Mouse (Mus musculus): ENCODE data around the gene Kcnj8. TPM values are rescaled to one million over a fixed set of nuclear protein-coding genes. Genes with fewer than 3 reads are reported as not detected.
"Not testable (repeated sequence)": the region's sequence is repeated elsewhere in the genome, so short reads cannot be mapped to it uniquely, and the experiment has no call there.

Kcnj8 gene
- total RNA-seq, 2 experiments from 2014 or later: 4.2 to 4.4 TPM

GRCm38 (mm10) chr6:142551482-142551881 lies 19.9 kb downstream of the Kcnj8 start:
- DNase-seq: peak; percentile 45
- intact Hi-C loops (cut with DNase I): no loop called here

- intact Hi-C loops (cut with DNase I): no loop called here
- DNase-seq: no peak
These were observed 20.5 kb downstream of the Kcnj8 start for GRCm38 (mm10) chr6:142550871-142551270.

GRCm38 (mm10) chr6:142548377-142548776 lies 23.0 kb downstream of the Kcnj8 start:
- intact Hi-C loops (cut with DNase I): no loop called here
- no peak for DNase-seq

- no peak for DNase-seq
- intact Hi-C loops (cut with DNase I): no loop called here
These were observed 26.3 kb downstream of the Kcnj8 start for GRCm38 (mm10) chr6:142545132-142545531.

GRCm38 (mm10) chr6:142543648-142544047 lies 27.8 kb downstream of the Kcnj8 start:
- DNase-seq: no peak
- intact Hi-C loops (cut with DNase I): no loop called here

GRCm38 (mm10) chr6:142542800-142543175 lies 28.6 kb downstream of the Kcnj8 start:
- intact Hi-C loops (cut with DNase I): no loop called here

GRCm38 (mm10) chr6:142542082-142542799 lies 29.2 kb downstream of the Kcnj8 start:
- no peak for DNase-seq
- intact Hi-C loops (cut with DNase I): no loop called here

More at GRCm38 (mm10) chr6:142542800-142543175, 28.6 kb downstream of the Kcnj8 start:
- no peak for DNase-seq

- intact Hi-C loops (cut with DNase I): no loop called here
These were observed 30.8 kb downstream of the Kcnj8 start for GRCm38 (mm10) chr6:142540561-142541160.

GRCm38 (mm10) chr6:142540131-142540530 lies 31.3 kb downstream of the Kcnj8 start:
- intact Hi-C loops (cut with DNase I): no loop called here

More at GRCm38 (mm10) chr6:142540561-142541160, 30.8 kb downstream of the Kcnj8 start:
- no peak for DNase-seq

GRCm38 (mm10) chr6:142538503-142538902 lies 32.9 kb downstream of the Kcnj8 start:
- no peak for DNase-seq
- intact Hi-C loops (cut with DNase I): no loop called here

More at GRCm38 (mm10) chr6:142540131-142540530, 31.3 kb downstream of the Kcnj8 start:
- no peak for DNase-seq

- intact Hi-C loops (cut with DNase I): no loop called here
These were observed 38.0 kb downstream of the Kcnj8 start for GRCm38 (mm10) chr6:142533412-142533811.

GRCm38 (mm10) chr6:142532686-142533085 lies 38.7 kb downstream of the Kcnj8 start:
- DNase-seq: no peak
- intact Hi-C loops (cut with DNase I): no loop called here

More at GRCm38 (mm10) chr6:142533412-142533811, 38.0 kb downstream of the Kcnj8 start:
- no peak for DNase-seq

GRCm38 (mm10) chr6:142532141-142532540 lies 39.3 kb downstream of the Kcnj8 start:
- DNase-seq: no peak
- intact Hi-C loops (cut with DNase I): no loop called here

- DNase-seq: no peak
- intact Hi-C loops (cut with DNase I): no loop called here
These were observed 41.0 kb downstream of the Kcnj8 start for GRCm38 (mm10) chr6:142530378-142530777.

GRCm38 (mm10) chr6:142529680-142530079 lies 41.7 kb downstream of the Kcnj8 start:
- intact Hi-C loops (cut with DNase I): no loop called here
- DNase-seq: no peak

GRCm38 (mm10) chr6:142527931-142528562 lies 43.4 kb downstream of the Kcnj8 start:
- intact Hi-C loops (cut with DNase I): no loop called here
- no peak for DNase-seq

GRCm38 (mm10) chr6:142524635-142525308 lies 46.6 kb downstream of the Kcnj8 start:
- peak; percentile 75 for DNase-seq
- intact Hi-C loops (cut with DNase I): loop anchor here (2.0 kb wide), 1 partner anchor 210 kb away; no protein-coding TSS in a partner anchor

- intact Hi-C loops (cut with DNase I): no loop called here
- DNase-seq: no peak
These were observed 49.8 kb downstream of the Kcnj8 start for GRCm38 (mm10) chr6:142521591-142522110.

GRCm38 (mm10) chr6:142519110-142519509 lies 52.3 kb downstream of the Kcnj8 start:
- peak; percentile 11 for DNase-seq
- intact Hi-C loops (cut with DNase I): no loop called here

- DNase-seq; intact Hi-C loops (cut with DNase I): not testable (repeated sequence)
These were observed 56.0 kb downstream of the Kcnj8 start for GRCm38 (mm10) chr6:142515379-142515778.

- peak; percentile 62 for DNase-seq
- intact Hi-C loops (cut with DNase I): no loop called here
These were observed 56.5 kb downstream of the Kcnj8 start for GRCm38 (mm10) chr6:142514912-142515311.

Measured in left cerebral cortex, postnatal 4 days (tissue).